Mouse (Mus musculus): Measurements from ENCODE around the gene Cyren.

Cyren gene

DNA sequence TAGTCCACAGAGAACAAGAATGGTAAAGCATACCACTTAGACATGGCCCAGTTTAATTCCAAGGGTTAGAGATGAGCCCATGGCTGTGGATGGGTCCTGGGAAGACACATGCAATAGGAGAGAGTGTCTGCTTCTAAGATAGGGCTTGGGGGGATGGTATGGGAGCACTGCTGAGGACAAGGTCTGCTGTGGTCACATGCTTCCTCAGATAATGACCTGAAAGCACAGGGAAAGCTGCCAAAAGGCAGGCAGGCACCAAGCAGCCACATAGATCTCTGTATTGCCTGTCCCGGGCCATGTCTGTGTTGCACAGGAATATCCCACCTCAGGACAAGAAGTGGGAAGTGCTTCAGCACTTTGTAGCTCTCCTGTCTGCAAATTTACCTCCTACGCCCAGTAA lies 21.3 kb upstream of the Cyren start:
- peak; percentile 50 for DNase-seq (ENCODE audit: low spot score)

DNA sequence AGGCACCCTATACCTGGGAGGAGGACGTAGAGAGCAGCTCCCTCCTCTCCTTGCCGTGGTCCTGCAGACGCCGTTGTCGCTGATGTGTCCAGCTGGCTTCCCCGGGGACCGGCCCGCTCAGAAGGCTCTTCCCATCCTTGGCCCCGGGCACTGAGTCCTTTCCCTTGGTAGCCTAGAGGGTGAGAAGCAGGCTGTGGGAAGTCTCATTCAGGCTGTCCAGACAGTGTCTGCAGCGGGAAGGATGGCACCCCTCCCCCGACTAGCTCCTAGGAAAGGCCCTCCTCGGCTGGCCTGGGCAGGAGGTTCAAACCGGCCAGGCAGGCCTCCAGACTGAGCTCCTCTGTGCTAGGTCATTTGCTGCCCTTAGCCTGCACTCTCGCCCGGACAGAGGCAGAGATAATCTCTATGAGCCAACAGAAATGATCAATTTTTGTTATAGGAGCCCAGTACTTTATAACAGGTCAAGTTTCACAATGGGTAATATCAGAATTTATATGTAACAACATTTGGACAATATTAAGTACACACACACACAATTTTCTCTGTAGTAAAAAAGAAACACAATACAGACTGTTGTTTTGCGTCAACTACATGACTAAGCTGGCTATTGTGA lies 18.4 kb upstream of the Cyren start:
- no peak for DNase-seq (ENCODE audit: low spot score)

DNA sequence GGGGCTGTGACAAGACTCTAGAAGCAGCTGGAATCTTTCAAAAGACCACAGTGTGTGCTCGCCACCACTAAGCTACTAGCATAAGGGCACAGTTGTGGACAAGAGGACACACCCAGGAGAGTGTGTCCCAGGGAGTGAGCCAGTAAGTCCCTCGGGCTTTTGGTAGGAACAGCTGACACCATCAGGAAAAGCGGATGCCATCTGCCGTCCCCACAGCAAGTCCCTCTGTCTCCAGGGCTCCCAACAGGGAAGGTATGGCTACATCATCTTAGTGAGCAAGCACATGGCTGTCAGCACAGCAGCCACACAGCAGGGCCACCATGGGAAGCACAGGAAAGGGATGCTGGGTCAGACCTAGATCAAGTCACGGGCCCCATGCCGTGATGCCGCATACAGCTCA lies 17.7 kb upstream of the Cyren start:
- no peak for DNase-seq (ENCODE audit: low spot score)

DNA sequence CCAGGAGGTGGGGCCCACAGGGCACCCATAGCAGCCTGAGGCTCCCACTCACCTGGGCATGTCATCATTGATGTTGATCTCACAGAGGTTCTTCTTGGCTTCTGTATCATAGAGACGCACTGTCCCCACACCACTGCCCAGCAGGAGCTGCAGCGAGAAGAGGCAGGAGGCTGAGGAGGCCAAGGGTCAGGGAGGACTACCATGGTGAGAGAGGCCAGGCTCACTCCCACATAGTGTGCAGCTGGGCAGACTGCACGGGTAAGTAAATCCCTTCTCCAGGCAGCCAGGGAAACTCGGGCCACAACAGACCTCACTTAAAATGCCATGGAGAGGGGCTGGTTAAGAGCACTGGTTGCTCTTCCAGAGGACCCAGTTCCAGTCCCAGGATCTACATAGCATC lies 11.3 kb upstream of the Cyren start:
- DNase-seq (ENCODE audit: low spot score), result no peak

DNA sequence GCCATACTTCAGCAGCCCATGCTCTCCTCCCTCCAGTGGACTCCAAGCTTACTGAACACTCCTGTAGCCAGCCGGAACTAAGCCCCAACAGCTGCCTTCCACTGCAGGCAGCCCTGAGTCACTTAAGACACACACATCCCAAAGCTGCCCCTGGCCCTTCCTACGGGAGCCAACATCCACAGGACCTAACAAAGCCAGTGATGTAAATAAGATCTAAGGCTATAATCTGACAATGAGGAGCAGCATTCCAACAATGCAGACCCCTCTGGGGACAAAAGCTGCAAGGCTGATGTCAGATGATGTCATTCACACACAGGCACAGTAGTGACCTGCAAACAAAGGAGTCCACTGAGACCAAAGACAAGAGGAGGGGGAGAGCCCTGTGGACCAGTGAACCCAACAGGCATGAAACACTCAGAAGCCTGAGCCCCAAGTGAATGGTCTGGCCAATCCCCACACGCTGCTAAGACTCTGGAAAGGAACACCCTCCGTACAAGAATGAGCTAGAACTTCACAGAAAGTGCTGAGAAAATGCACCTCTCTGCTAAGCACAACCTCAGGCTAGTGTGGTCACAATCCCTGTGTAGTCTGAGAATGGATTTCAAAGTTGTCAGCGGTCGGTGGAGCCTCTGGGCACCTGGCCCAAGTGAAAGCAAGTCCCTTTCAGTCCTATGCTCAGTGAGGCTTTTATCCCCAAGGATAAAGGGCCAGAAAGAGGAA lies 9.4 kb upstream of the Cyren start:
- no peak for DNase-seq (ENCODE audit: low spot score)

DNA sequence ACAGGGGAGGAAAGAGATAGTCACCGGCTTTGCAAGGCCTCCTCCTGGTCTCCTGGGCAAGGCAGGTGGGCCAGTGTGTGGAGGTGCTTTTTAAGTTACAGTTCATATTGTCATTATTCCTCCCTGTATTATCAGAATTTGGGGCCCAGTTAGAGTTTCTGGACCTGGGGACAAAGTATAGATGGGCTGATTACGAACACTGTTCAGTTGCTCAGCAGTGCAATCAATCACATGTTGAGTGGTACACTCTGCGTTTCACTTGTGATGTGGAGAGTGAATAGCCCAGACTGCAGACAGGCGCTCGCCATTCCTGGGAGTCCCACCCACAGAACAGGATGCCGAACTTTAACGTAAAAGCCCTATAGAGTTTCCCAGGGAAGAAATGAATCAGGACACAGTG lies 6.9 kb upstream of the Cyren start:
- DNase-seq (ENCODE audit: low spot score), result no peak

DNA sequence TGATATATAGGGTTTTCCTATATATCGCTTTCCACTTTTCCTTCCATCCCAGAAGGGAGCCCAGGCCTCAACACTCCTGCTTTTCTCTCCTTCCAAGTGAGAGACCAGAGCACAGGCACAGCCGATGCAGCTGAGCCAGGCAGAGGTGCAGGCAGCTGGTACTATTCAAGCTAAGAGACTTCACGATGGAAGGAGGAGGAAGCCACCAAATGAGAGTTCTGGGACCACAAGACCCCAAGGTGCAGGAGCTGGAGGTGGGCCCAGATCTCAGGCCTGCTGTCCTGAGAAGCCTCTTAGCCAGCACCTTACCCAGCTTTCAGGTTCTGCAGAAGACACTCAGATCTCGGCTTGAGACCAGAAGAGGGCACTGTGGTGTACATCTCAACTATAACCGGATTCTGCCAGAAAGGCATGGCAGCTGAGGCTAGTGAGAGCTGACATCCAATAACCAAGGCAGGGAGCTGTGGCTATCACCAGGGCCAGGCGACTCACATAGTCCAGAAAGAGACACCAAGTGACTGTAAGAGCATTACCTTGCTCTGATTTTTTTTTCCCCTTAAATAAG lies 2.1 kb upstream of the Cyren start:
- no peak for DNase-seq (ENCODE audit: low spot score)

DNA sequence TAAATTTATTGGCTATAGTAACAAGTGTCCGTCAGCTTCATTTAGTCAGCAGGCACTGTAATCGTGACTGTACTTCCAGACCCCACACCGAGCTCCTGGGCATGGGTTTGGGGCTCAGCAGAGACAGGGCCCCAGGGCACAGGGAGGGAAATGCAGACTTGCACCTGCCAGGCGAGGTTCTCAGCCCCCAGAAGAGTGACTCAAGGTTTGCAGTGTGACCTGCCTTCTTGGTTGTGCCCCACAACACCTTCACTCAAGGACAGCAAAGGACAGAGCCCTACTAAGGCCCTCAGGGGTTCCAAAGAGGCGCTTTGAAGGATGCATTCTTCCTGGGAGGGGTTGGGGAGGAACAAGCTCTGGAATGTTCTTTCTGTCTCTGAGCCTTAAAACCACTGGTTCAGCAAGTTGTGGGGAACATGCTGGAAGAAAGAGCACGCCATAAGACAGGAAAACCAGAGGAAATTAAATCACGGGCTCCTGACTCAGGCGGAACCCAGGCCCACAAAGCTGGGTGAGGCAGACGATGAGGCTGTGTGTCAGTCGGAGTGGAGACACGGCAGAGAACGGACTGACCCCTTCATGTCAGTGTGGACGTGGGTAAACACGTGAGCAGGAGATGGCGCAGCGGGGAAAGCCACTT lies 1.4 kb upstream of the Cyren start:
- DNase-seq (ENCODE audit: low spot score), result no peak

DNA sequence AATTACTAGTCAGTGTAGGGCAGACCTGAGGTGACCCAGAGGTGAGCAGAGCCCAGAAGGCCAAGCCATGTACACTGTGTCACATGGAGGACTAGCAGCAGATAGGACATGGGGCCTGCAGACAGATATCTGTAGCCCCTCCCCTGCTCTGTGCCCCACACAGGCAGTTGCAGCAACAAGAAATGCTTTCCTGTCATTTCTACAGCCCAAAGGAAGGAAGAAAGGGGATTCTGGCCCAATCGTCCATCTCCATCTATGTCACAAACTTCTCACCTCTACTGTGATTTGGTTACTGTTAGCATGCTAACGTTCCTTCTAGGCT lies 1.1 kb downstream of the Cyren start:
- DNase-seq (ENCODE audit: low spot score), result peak; percentile 63

DNA sequence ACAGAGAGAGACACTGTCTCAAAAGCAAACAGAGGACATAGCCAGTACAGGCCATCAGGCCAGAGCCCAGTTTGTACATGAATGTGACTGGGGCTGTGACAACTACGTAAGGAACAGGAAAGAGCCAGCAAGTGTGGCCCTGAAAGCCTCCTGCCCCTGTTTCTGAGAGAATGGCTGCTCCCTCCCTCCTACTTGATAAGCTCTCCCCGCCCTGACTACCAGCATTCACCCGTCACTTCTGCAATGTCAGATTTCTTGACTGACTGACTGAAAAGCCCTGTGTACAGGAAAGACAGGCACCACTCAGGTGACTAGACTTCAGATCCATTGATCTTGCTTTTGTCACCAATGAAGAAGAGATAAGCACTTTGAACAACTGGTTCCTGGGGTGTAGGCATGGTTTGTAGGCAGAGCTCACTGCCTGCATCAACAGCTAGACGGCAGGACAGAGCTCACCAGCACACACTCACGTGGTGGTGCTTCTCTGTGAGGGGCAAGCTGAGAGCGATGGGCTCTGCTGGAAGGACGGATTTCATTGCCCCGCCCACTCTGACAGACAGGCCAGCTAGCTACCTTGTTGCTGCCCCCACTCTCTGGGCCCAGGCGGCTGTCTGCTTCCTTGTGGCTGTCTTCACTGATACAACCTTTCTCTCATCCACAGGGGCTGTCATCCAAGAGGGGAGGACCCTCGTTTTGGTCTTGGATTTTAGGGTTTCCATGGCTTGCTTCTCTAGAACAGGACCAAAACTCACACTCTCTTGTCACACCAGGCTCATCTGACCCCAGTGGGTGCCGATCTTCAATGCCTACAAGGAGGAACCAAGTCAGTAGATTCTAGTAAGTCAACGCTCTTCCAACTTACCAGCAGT lies 1.7 kb downstream of the Cyren start:
- peak; percentile 79 for DNase-seq (ENCODE audit: low spot score)

DNA sequence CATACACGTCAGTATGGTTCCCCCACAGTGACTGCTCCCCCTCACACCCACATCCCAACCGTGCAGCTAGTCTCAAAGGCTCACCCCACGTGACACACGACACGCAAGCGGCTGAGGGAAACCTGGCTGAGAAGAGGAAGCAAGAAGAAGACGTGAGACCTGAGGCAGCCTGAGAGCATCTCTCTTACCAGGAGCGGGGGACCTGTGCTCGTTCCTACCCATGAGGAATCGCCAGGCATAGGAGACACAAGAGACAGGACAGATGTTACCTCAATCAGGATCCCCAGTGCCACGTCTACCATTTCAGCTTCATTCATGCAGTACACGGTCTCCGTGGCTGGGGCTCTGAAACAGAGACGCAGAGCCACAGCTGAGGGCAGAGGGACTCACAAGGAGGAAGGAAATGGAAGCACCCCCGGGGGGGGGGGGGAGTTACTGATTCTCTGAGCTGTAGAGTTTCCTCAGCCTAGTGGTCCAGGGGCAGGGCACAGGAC lies 2.5 kb downstream of the Cyren start:
- DNase-seq (ENCODE audit: low spot score), result no peak

DNA sequence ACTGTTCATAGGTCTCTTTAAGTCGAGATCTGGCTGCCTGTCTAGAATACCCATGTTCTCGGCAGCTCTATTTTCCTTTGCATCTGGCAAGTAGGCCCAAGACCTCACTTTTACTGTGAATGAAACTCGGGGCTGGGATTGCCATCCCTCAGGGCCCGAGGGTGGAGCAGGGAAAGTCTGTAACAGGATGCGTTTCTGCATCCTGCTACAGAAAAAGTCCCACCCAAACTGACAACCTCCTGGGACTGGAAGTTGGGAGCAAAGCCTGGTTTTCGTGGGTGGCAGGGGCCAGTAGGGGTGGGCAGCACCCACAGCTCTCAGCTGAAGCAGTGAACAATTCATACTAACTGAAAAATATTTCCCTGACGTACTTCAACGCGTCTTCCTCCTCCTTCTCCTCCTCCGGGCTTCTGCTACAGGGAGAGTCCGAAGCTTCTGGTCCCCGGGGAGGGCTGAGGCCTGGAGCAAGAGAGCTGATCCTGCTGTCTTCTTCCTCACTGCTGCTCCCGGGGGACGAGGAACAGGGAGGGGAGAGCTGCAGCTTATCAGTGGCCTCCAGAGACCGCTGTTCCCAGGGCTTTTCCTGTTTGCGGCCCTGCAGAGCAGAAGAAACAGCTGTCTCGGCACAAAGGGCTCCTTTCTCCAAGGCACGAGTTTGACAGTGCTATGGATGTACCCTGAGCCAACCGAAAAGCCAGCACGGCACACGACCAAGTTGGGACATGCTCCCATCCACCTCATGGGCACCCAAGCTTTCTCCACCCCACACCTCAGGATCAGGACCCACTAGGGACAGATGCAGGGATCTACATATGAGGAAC lies 3.5 kb downstream of the Cyren start:
- peak; percentile 77 for DNase-seq (ENCODE audit: low spot score)

DNA sequence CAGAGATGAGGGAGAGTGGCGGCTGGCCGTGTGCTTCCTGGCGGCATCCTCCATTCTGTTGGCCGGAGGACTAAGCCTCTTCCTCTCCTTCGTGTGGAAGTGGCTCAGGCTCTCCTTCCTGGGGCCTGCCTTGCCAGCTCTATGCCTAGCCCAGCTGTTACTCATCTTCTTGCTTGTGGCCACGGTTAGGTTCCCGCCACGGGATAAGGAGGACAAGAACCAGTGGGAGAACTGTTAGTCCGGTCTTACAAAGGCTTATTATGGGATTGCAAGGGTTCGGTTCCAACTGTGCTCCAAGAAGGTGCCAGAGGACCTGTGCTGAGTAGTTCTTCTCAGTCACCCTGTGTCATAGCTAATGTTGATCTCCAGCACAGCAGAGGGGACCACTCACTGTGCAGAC lies 5.0 kb downstream of the Cyren start:
- no peak for DNase-seq (ENCODE audit: low spot score)

DNA sequence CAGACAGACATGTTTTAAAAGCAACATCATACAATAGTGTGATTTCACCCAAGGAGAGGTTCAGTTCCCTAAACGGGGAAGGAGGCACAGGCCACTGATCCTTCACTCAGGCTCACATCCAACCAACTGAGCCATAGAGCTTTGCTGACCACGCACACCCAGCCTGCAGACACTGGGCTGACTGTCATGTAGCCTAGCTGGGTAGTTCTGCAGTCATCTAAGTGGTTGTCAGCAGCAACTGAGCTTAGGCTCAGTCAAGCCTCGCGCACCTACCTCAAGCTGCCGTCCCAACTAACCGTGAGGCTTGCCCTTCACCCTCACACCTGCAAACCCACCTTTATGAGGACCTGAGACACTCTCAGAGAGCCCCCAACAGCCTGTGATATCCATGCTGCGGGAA lies 5.9 kb downstream of the Cyren start:
- DNase-seq (ENCODE audit: low spot score), result no peak

DNA sequence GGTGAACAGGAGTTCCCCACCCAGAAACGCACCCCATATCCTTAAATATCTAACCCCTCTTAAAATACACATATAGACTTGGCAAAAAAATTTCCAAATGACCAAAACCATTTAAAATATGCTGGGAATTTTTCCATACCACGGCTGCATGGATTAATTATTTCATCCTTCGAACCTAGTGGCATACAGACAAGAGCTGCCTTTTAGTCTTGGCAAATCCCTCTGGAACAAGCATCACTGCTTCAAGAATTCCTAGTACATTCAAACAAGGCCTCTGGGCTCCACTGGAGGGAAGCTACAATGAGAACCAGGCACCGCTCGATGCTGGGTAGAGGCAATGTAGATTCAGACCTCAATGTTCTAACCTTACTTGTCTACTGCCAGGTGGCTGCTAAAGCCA lies 7.1 kb downstream of the Cyren start:
- no peak for DNase-seq (ENCODE audit: low spot score)

DNA sequence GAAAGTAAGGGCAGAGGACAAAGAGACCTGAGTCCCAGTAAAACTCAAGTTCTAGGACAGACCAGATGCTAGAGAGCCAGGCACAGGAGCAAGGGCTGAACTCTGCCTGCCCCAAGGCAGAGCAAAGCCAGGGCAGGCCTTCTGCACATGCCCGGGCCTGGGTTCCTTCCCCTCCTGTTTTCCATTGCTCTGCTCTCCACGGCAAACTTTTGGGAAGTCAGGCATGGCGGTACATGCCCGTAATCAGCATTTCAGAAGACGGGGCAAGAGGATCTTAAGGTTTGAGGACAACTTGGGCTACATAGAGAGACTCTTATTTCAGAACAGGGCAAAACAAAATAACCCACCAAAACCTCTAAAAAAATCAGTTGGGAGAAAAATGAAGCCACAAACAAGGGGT lies 7.7 kb downstream of the Cyren start:
- DNase-seq (ENCODE audit: low spot score), result no peak

DNA sequence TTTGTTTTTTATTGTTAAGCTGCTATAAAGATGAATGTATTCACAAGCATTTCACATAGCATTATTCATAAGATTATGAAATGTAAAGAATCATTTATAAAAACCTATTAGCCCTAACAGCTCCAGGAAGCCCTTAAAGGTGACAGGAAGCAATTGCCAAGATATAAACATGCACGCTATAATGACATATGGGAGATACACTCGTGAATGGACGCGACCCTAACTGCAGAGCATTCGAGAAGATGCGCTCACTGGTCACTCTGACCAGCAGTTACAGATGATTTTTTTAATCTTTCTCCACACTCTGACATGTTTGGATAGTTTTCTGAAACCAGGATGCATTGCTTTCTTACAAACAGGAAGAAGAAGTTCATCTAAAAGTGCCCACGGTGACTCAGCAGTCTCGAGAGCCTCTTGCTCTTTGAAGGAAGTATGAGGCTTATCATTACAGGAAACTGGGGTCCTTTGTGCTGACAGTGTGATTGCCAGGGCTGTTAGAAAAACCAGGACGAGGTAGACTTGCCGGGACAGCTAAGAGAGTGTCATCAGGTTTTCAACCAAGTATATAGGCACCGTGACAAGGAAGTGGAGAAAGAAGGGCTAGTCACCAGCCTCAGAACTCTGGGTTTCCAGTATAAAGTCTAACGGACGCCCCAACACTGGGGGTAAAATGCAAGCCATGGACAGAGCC lies 8.5 kb downstream of the Cyren start:
- no peak for DNase-seq (ENCODE audit: low spot score)

DNA sequence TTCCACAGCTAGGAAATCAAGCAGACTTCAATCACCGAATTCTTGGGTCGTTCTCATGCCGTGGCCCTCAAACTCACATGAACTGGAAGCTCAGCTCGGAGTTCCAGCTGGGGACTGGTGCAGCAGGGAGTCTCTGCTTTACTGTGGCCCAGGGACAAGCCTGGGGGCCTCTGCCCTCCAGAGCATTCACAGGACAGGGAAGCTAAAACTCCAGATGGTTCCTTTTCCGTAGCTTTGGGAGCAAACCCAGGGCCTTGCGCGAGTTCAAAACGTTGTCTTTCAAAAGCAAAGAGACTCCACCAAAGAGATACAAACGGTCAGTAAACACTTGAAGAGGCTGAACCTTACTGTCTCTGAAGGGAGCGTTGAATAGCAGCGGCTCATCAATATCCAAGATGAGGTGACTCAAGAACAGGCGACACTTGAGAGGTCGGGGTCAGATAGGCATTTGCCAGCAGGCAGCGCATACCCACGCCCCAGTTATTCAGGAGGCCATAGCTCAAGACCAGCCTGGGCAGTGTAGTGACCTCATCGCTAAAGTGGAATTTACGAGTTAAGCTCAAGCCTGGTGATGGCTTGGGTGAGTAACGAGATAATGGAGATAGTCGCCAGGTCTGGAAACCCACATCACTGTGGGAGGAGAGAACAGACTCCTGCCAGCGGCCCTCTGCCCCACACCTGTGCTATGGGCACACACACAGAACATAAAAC lies 9.2 kb downstream of the Cyren start:
- DNase-seq (ENCODE audit: low spot score), result no peak

DNA sequence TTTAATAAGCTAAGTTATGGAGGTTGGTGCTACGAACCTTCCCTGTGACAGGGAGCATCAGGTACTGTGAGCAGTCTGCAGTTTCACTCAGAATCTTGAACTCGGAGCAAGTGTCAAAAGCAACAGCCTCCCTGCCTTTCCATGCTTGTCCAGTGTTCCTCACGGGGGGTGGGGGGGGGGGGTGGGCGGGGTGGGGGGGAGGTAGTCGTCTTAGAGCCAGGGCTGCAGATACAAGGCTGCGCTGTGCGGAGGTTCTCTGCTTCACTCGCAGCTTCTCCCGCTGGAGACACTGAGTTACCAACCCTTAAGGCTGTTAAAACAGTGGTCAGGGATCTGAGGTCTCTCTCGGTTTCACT lies 9.9 kb downstream of the Cyren start:
- no peak for DNase-seq (ENCODE audit: low spot score)

DNA sequence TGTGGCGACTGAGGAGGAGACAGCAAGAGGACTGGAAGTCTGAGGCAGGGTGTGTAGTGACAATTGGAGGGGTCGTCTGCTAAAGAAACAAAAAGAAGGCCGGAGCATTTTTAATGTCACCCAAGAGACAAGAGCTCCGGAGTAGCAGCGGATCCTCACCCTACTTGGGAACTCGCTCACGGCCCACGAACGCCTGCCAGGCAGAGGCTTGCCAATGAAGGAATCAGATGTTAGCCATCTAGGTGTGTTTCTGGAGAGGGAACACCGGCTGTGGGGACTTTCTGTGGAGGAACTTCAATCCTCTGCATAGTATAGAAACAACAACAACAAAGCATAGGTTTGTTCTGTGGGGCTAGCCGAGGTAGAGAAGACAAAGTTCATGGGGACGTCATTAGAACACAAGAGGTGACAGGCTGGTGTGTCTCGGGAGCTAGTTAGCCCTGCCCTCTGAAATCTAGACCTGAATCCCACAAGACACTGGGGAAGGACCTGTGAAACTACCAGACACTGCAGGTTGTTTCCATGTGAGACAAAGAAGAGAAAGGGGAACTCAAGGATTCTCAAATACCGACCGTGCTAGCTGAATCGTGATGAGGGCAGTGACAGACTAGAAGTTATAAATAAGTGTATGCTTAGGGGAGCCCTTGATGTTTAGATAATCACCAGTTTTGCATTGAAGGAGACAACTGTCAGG lies 10.4 kb downstream of the Cyren start:
- no peak for DNase-seq (ENCODE audit: low spot score)
